Mouse (Mus musculus) monocyte, adult 2 months (primary cell): ENCODE measurements around the gene Sox13.
"Not testable (repeated sequence)": the region's sequence is repeated elsewhere in the genome, so short reads cannot be mapped to it uniquely, and the experiment has no call there.

Experiments used
- DNase-seq, 2 experiments: peaks; one replicate each; pipeline ENCODE4 v3.0.0; 2022; ENCODE audit warnings: low spot score in 2 of 2, low read depth in 1 of 2

Sox13 gene

DNA sequence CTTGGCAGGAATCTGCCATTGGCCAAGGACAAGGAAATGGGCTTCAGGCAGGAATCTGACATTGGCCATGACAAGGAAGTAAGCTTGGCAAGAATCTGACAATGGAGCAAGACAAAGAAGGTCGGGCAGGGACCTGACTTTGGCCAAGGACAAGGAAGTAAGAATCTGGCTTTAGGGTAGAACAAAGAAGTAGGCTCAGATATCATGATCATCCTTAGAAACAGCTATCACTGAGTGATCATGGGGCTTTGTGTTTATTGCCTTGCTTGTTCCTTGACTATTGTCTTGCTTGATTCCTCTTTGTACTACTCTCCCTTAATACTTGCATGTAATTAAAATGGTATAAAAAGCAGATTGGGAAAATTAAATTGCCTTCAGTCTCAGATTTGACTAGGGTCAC lies 83.8 kb downstream of the Sox13 start:
- DNase-seq, result not testable (repeated sequence)

DNA sequence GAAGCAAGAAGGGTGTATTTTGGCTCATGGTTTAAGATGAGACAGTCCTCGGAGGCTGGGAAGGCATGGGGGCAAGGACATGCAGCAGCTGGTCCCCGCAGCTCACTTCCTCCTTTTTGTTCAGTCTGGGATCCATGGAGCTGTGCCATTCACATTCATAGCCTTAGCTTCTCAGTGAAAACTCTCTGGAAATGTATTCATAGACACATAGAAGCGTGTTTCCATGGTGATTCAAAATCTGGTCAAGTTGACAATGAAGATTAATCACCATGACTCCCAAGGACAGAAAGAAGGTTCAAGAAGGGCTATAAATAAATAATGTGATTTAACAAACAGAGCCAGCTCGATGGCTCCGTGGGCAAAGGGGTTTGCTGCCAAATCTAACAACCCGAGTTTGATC lies 90.2 kb downstream of the Sox13 start:
- DNase-seq, result no peak

DNA sequence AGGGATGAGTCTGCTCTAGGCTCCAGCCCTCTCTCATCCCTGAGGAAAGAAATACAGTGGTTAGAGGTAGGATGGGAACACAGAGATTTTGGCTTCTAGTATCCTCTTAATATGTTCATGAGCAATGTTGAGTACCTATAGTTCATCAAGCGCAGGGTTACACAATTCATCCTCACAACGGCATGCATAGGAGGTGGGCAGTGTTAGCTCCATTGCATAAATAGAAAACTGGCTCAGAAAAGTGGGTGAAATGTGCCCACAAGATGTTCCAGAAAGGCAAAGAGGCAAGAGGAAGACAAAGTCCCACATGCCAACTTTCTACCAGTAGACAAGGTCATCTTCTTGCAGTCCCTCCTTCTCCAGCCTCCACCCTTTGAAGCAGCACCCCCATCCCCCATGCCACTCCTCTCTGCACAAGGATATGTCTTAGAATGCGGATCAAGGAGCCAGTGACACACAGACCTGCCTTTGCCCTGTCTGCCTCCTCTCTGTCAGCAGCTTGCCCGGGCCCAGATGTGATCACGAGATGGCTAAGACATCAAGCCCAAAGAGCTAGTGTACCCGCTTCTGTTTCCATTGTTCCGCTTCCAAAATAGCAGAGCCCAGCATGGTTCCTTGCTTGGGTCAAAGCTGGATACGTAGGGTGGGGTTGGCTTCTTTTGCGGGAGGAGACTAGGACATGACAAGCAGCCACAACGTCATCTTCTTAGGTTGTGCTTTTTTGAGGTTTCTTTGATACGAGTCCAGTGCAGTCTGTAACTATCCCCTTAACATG lies 91.3 kb downstream of the Sox13 start:
- DNase-seq, result no peak
